Mouse (Mus musculus): ENCODE data around the gene 1810009A15Rik.
A peak's percentile ranks its signal among the peaks of the same experiment; 100 is the strongest.

DNA sequence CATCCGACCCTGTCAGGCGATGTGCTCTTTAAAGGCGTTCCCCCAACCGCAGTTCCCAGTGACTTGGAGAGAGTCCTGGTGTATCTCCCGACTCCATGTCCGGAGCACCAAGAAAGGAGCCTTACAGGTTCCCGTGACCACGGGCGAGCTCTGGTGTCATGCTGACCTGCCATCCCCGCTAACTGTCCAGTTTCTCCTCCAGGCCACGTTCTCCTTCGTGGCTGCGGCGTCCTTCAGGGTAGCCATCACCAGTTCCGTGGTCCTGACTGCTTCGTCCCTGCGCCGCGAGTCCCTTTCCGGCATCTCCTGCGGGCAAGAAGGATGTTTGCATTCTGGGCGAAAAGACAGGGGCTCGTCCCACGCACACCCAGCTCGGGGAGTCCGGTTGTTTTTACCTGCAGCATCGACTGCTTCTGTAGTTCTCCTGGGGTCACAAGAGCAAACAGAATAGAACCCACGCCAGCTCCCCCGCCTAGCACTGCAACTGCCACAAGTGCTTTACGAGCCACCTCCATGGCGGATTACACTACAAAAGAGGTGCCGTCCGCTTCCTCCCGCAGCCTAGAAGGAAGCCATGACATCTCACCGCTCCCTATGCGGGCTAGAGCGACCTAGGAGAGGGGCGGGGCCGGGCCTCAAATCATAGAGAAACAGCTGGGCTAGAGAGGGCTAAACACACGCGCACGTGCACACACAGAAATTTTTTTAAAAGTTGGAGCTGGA is 8.2 kb upstream of the 1810009A15Rik start, which contains the start of gene Uqcc3:
- TF ChIP-seq POLR2A (IDR thresholded peaks at IDR 0.05; ENCODE audit: low read depth, low read length) (peak; percentile 87), POLR2AphosphoS2 (IDR thresholded peaks at IDR 0.05; ENCODE audit: low read depth, low read length) (peak; percentile 86; the same call in 1 of the 2 replicates), RAD21 (IDR thresholded peaks at IDR 0.05; ENCODE audit: low read depth, low read length) (no peak), MAFK (IDR thresholded peaks at IDR 0.05; ENCODE audit: insufficient replicate concordance, low read length) (no peak), MAX (IDR thresholded peaks at IDR 0.05; ENCODE audit: low read length) (peak; percentile 99), EP300 (IDR thresholded peaks at IDR 0.05; ENCODE audit: low read length) (no peak), USF1 (IDR thresholded peaks at IDR 0.05; ENCODE audit: low read depth, low read length) (peak; percentile 58), TCF12 (IDR thresholded peaks at IDR 0.05; ENCODE audit: low read depth, low read length) (peak; percentile 91), NRF1 (IDR thresholded peaks at IDR 0.05; ENCODE audit: low read depth, low read length) (peak; percentile 56; the same call in 1 of the 2 replicates), CTCF (conservative IDR thresholded peaks at IDR 0.05 in 1 of 2, IDR thresholded peaks at IDR 0.05 in 1 of 2; ENCODE audit: low read depth in 2 of 2, low read length in 2 of 2) (no peak), SMC3 (IDR thresholded peaks at IDR 0.05; ENCODE audit: low read depth, low read length) (no peak), JUND (conservative IDR thresholded peaks at IDR 0.05; ENCODE audit: low read depth, low read length) (no peak)

Measured in CH12.LX (cell line).